Mouse (Mus musculus): ENCODE measurements around the gene Orai1.
"Not testable (repeated sequence)": the region's sequence is repeated elsewhere in the genome, so short reads cannot be mapped to it uniquely, and the experiment has no call there.

Orai1 gene

GRCm38 (mm10) chr5:123014753-123015701, at the start of gene Orai1:
Gene Orai1 (plus strand): TSS chr5:123015074.
- no peaks in the 10 kb centered on the region for H3K27me3 ChIP-seq (ENCODE audit: control insufficient read depth, insufficient read depth, low read length, poor library complexity, severe bottlenecking)
- peak; percentile 98 for DNase-seq (ENCODE audit: low read depth, low spot score)

GRCm38 (mm10) chr5:122965427-122965826, 49.4 kb upstream of the Orai1 start:
- Histone ChIP-seq H3K36me3 (ENCODE audit: control insufficient read depth, insufficient read depth, low read length, poor library complexity, severe bottlenecking) (no peaks in the 10 kb centered on the region), H3K27me3 (ENCODE audit: control insufficient read depth, insufficient read depth, low read length, poor library complexity, severe bottlenecking) (no peaks in the 10 kb centered on the region)
- DNase-seq (ENCODE audit: low read depth, low spot score): no peak

More at GRCm38 (mm10) chr5:123014753-123015701, at the start of gene Orai1:
- no peaks in the 10 kb centered on the region; the same call in 1 of the 2 replicates for H3K36me3 ChIP-seq (ENCODE audit: control insufficient read depth, insufficient read depth, low read length, poor library complexity, severe bottlenecking)

- no peaks in the 10 kb centered on the region for H3K36me3 ChIP-seq (ENCODE audit: control insufficient read depth, insufficient read depth, low read length, poor library complexity, severe bottlenecking)
- peak; percentile 90 for DNase-seq (ENCODE audit: low read depth, low spot score)
- no peaks in the 10 kb centered on the region for H3K27me3 ChIP-seq (ENCODE audit: control insufficient read depth, insufficient read depth, low read length, poor library complexity, severe bottlenecking)
Observed at GRCm38 (mm10) chr5:122968322-122968721, 46.6 kb upstream of the Orai1 start.

GRCm38 (mm10) chr5:122970056-122970455, 44.8 kb upstream of the Orai1 start:
- no peaks in the 10 kb centered on the region for H3K27me3 ChIP-seq (ENCODE audit: control insufficient read depth, insufficient read depth, low read length, poor library complexity, severe bottlenecking)
- peak; percentile 67 for DNase-seq (ENCODE audit: low read depth, low spot score)
- no peaks in the 10 kb centered on the region for H3K36me3 ChIP-seq (ENCODE audit: control insufficient read depth, insufficient read depth, low read length, poor library complexity, severe bottlenecking)

GRCm38 (mm10) chr5:122971438-122971837, 43.4 kb upstream of the Orai1 start:
- no peak for DNase-seq (ENCODE audit: low read depth, low spot score)
- Histone ChIP-seq H3K36me3 (ENCODE audit: control insufficient read depth, insufficient read depth, low read length, poor library complexity, severe bottlenecking) (no peaks in the 10 kb centered on the region), H3K27me3 (ENCODE audit: control insufficient read depth, insufficient read depth, low read length, poor library complexity, severe bottlenecking) (no peaks in the 10 kb centered on the region)

- DNase-seq (ENCODE audit: low read depth, low spot score): no peak
- H3K36me3 ChIP-seq (ENCODE audit: control insufficient read depth, insufficient read depth, low read length, poor library complexity, severe bottlenecking): no peaks in the 10 kb centered on the region
- no peaks in the 10 kb centered on the region for H3K27me3 ChIP-seq (ENCODE audit: control insufficient read depth, insufficient read depth, low read length, poor library complexity, severe bottlenecking)
Observed at GRCm38 (mm10) chr5:122972116-122972515, 42.8 kb upstream of the Orai1 start.

GRCm38 (mm10) chr5:122974701-122975100, 40.2 kb upstream of the Orai1 start:
- not testable (repeated sequence) for DNase-seq (ENCODE audit: low read depth, low spot score); H3K36me3 ChIP-seq (ENCODE audit: control insufficient read depth, insufficient read depth, low read length, poor library complexity, severe bottlenecking); H3K27me3 ChIP-seq (ENCODE audit: control insufficient read depth, insufficient read depth, low read length, poor library complexity, severe bottlenecking)

- DNase-seq (ENCODE audit: low read depth, low spot score): no peak
- Histone ChIP-seq H3K27me3 (ENCODE audit: control insufficient read depth, insufficient read depth, low read length, poor library complexity, severe bottlenecking) (no peaks in the 10 kb centered on the region), H3K36me3 (ENCODE audit: control insufficient read depth, insufficient read depth, low read length, poor library complexity, severe bottlenecking) (peaks cover 6% of the 10 kb centered on the region; the same call in 1 of the 2 replicates)
Observed at GRCm38 (mm10) chr5:122978970-122979369, 35.9 kb upstream of the Orai1 start.

GRCm38 (mm10) chr5:122984483-122984882, 30.4 kb upstream of the Orai1 start:
- H3K27me3 ChIP-seq (ENCODE audit: control insufficient read depth, insufficient read depth, low read length, poor library complexity, severe bottlenecking): no peaks in the 10 kb centered on the region; the same call in 1 of the 2 replicates
- DNase-seq (ENCODE audit: low read depth, low spot score): peak; percentile 23
- peaks cover 4% of the 10 kb centered on the region; the same call in 1 of the 2 replicates for H3K36me3 ChIP-seq (ENCODE audit: control insufficient read depth, insufficient read depth, low read length, poor library complexity, severe bottlenecking)

- DNase-seq (ENCODE audit: low read depth, low spot score): no peak
- Histone ChIP-seq H3K36me3 (ENCODE audit: control insufficient read depth, insufficient read depth, low read length, poor library complexity, severe bottlenecking) (no peaks in the 10 kb centered on the region), H3K27me3 (ENCODE audit: control insufficient read depth, insufficient read depth, low read length, poor library complexity, severe bottlenecking) (no peaks in the 10 kb centered on the region; the same call in 1 of the 2 replicates)
Observed at GRCm38 (mm10) chr5:122985276-122985675, 29.6 kb upstream of the Orai1 start.

- DNase-seq (ENCODE audit: low read depth, low spot score): peak; percentile 23
- H3K36me3 ChIP-seq (ENCODE audit: control insufficient read depth, insufficient read depth, low read length, poor library complexity, severe bottlenecking): no peaks in the 10 kb centered on the region
- no peaks in the 10 kb centered on the region; the same call in 1 of the 2 replicates for H3K27me3 ChIP-seq (ENCODE audit: control insufficient read depth, insufficient read depth, low read length, poor library complexity, severe bottlenecking)
Observed at GRCm38 (mm10) chr5:122986091-122986493, 28.8 kb upstream of the Orai1 start.

- no peaks in the 10 kb centered on the region; the same call in 1 of the 2 replicates for H3K27me3 ChIP-seq (ENCODE audit: control insufficient read depth, insufficient read depth, low read length, poor library complexity, severe bottlenecking)
- no peaks in the 10 kb centered on the region for H3K36me3 ChIP-seq (ENCODE audit: control insufficient read depth, insufficient read depth, low read length, poor library complexity, severe bottlenecking)
- DNase-seq (ENCODE audit: low read depth, low spot score): peak; percentile 23
Observed at GRCm38 (mm10) chr5:122987211-122988020, 27.5 kb upstream of the Orai1 start.

- H3K27me3 ChIP-seq (ENCODE audit: control insufficient read depth, insufficient read depth, low read length, poor library complexity, severe bottlenecking): no peaks in the 10 kb centered on the region; the same call in 1 of the 2 replicates
- no peaks in the 10 kb centered on the region for H3K36me3 ChIP-seq (ENCODE audit: control insufficient read depth, insufficient read depth, low read length, poor library complexity, severe bottlenecking)
- peak; percentile 30 for DNase-seq (ENCODE audit: low read depth, low spot score)
Observed at GRCm38 (mm10) chr5:122988021-122988751, 26.7 kb upstream of the Orai1 start.

GRCm38 (mm10) chr5:122989001-122989525, 25.8 kb upstream of the Orai1 start:
- Histone ChIP-seq H3K27me3 (ENCODE audit: control insufficient read depth, insufficient read depth, low read length, poor library complexity, severe bottlenecking) (no peaks in the 10 kb centered on the region; the same call in 1 of the 2 replicates), H3K36me3 (ENCODE audit: control insufficient read depth, insufficient read depth, low read length, poor library complexity, severe bottlenecking) (no peaks in the 10 kb centered on the region)
- peak; percentile 82 for DNase-seq (ENCODE audit: low read depth, low spot score)
